Mouse (Mus musculus): ENCODE measurements around the gene Unc80. TPM values are rescaled to one million over a fixed set of nuclear protein-coding genes. Genes with fewer than 3 reads are reported as not detected.

Unc80 gene
- polyA plus RNA-seq, 1 experiment, result not detected

- Histone ChIP-seq H3K4me3 (ENCODE audit: insufficient read depth, poor library complexity, severe bottlenecking) (no peak overlapping the region), H3ac (ENCODE audit: control insufficient read depth, insufficient read length, low read depth) (no peak overlapping the region), H3K27me3 (ENCODE audit: control insufficient read depth, insufficient read depth, insufficient read length) (no peaks in the 10 kb centered on the region), H3K79me2 (ENCODE audit: control insufficient read depth, insufficient read depth) (no peaks in the 10 kb centered on the region), H3K36me3 (ENCODE audit: control insufficient read depth, insufficient read depth) (no peaks in the 10 kb centered on the region), H3K79me3 (ENCODE audit: low read depth) (no peaks in the 10 kb centered on the region)
- no peak for TF ChIP-seq CEBPB (IDR thresholded peaks at IDR 0.05; ENCODE audit: low read depth)
- no peak for TF ChIP-seq MYOG (IDR thresholded peaks at IDR 0.05; ENCODE audit: control insufficient read depth, extremely low read depth, insufficient read length)
- TF ChIP-seq USF1 (IDR thresholded peaks at IDR 0.05; ENCODE audit: low read depth), result no peak
- no peak for TF ChIP-seq FOSL1 (IDR thresholded peaks at IDR 0.05; ENCODE audit: insufficient read depth, low read length, poor library complexity, severe bottlenecking)
- no peak for TF ChIP-seq MAX (IDR thresholded peaks at IDR 0.05)
- TF ChIP-seq CTCF (IDR thresholded peaks at IDR 0.05; ENCODE audit: control insufficient read depth, insufficient read depth, insufficient read length), result no peak
- no peak for TF ChIP-seq MYOD1 (IDR thresholded peaks at IDR 0.05; ENCODE audit: control insufficient read depth, insufficient read length, low read depth)
Observed at GRCm38 (mm10) chr1:66617188-66617587, 149.0 kb downstream of the Unc80 start.

- no peak overlapping the region for H3ac ChIP-seq (ENCODE audit: control insufficient read depth, insufficient read length, low read depth)
- H3K79me2 ChIP-seq (ENCODE audit: control insufficient read depth, insufficient read depth), result no peaks in the 10 kb centered on the region
- TF ChIP-seq FOSL1 (IDR thresholded peaks at IDR 0.05; ENCODE audit: insufficient read depth, low read length, poor library complexity, severe bottlenecking) (no peak), CEBPB (IDR thresholded peaks at IDR 0.05; ENCODE audit: low read depth) (no peak), MAX (IDR thresholded peaks at IDR 0.05) (no peak), USF1 (IDR thresholded peaks at IDR 0.05; ENCODE audit: low read depth) (no peak), CTCF (IDR thresholded peaks at IDR 0.05; ENCODE audit: control insufficient read depth, insufficient read depth, insufficient read length) (no peak), MYOG (IDR thresholded peaks at IDR 0.05; ENCODE audit: control insufficient read depth, extremely low read depth, insufficient read length) (no peak), MYOD1 (IDR thresholded peaks at IDR 0.05; ENCODE audit: control insufficient read depth, insufficient read length, low read depth) (no peak)
- no peak overlapping the region for H3K4me3 ChIP-seq (ENCODE audit: insufficient read depth, poor library complexity, severe bottlenecking)
- no peaks in the 10 kb centered on the region for H3K27me3 ChIP-seq (ENCODE audit: control insufficient read depth, insufficient read depth, insufficient read length)
- no peaks in the 10 kb centered on the region for H3K79me3 ChIP-seq (ENCODE audit: low read depth)
- H3K36me3 ChIP-seq (ENCODE audit: control insufficient read depth, insufficient read depth), result no peaks in the 10 kb centered on the region
Observed at GRCm38 (mm10) chr1:66638177-66638576, 170.0 kb downstream of the Unc80 start.

- H3K4me3 ChIP-seq (ENCODE audit: insufficient read depth, poor library complexity, severe bottlenecking), result no peak overlapping the region
- no peaks in the 10 kb centered on the region for H3K79me3 ChIP-seq (ENCODE audit: low read depth)
- no peaks in the 10 kb centered on the region for H3K27me3 ChIP-seq (ENCODE audit: control insufficient read depth, insufficient read depth, insufficient read length)
- H3K79me2 ChIP-seq (ENCODE audit: control insufficient read depth, insufficient read depth), result no peaks in the 10 kb centered on the region
- TF ChIP-seq CEBPB (IDR thresholded peaks at IDR 0.05; ENCODE audit: low read depth) (no peak), FOSL1 (IDR thresholded peaks at IDR 0.05; ENCODE audit: insufficient read depth, low read length, poor library complexity, severe bottlenecking) (no peak), MYOD1 (IDR thresholded peaks at IDR 0.05; ENCODE audit: control insufficient read depth, insufficient read length, low read depth) (no peak), USF1 (IDR thresholded peaks at IDR 0.05; ENCODE audit: low read depth) (no peak), CTCF (IDR thresholded peaks at IDR 0.05; ENCODE audit: control insufficient read depth, insufficient read depth, insufficient read length) (no peak), MAX (IDR thresholded peaks at IDR 0.05) (no peak), MYOG (IDR thresholded peaks at IDR 0.05; ENCODE audit: control insufficient read depth, extremely low read depth, insufficient read length) (no peak)
- no peaks in the 10 kb centered on the region for H3K36me3 ChIP-seq (ENCODE audit: control insufficient read depth, insufficient read depth)
- no peak overlapping the region for H3ac ChIP-seq (ENCODE audit: control insufficient read depth, insufficient read length, low read depth)
Observed at GRCm38 (mm10) chr1:66646894-66647293, 178.7 kb downstream of the Unc80 start.

GRCm38 (mm10) chr1:66649568-66649967, 181.4 kb downstream of the Unc80 start:
- no peak overlapping the region for H3K4me3 ChIP-seq (ENCODE audit: insufficient read depth, poor library complexity, severe bottlenecking)

GRCm38 (mm10) chr1:66650006-66650405, 181.8 kb downstream of the Unc80 start:
- TF ChIP-seq CEBPB (IDR thresholded peaks at IDR 0.05; ENCODE audit: low read depth) (no peak), FOSL1 (IDR thresholded peaks at IDR 0.05; ENCODE audit: insufficient read depth, low read length, poor library complexity, severe bottlenecking) (no peak), USF1 (IDR thresholded peaks at IDR 0.05; ENCODE audit: low read depth) (no peak), MYOG (IDR thresholded peaks at IDR 0.05; ENCODE audit: control insufficient read depth, extremely low read depth, insufficient read length) (no peak), MAX (IDR thresholded peaks at IDR 0.05) (no peak), CTCF (IDR thresholded peaks at IDR 0.05; ENCODE audit: control insufficient read depth, insufficient read depth, insufficient read length) (no peak), MYOD1 (IDR thresholded peaks at IDR 0.05; ENCODE audit: control insufficient read depth, insufficient read length, low read depth) (no peak)
- Histone ChIP-seq H3K79me2 (ENCODE audit: control insufficient read depth, insufficient read depth) (no peaks in the 10 kb centered on the region), H3K4me3 (ENCODE audit: insufficient read depth, poor library complexity, severe bottlenecking) (no peak overlapping the region), H3K36me3 (ENCODE audit: control insufficient read depth, insufficient read depth) (no peaks in the 10 kb centered on the region), H3ac (ENCODE audit: control insufficient read depth, insufficient read length, low read depth) (no peak overlapping the region), H3K27me3 (ENCODE audit: control insufficient read depth, insufficient read depth, insufficient read length) (no peaks in the 10 kb centered on the region), H3K79me3 (ENCODE audit: low read depth) (no peaks in the 10 kb centered on the region)

More at GRCm38 (mm10) chr1:66649568-66649967, 181.4 kb downstream of the Unc80 start:
- H3K36me3 ChIP-seq (ENCODE audit: control insufficient read depth, insufficient read depth), result no peaks in the 10 kb centered on the region
- TF ChIP-seq USF1 (IDR thresholded peaks at IDR 0.05; ENCODE audit: low read depth) (no peak), MYOD1 (IDR thresholded peaks at IDR 0.05; ENCODE audit: control insufficient read depth, insufficient read length, low read depth) (no peak), MAX (IDR thresholded peaks at IDR 0.05) (no peak), CEBPB (IDR thresholded peaks at IDR 0.05; ENCODE audit: low read depth) (no peak), FOSL1 (IDR thresholded peaks at IDR 0.05; ENCODE audit: insufficient read depth, low read length, poor library complexity, severe bottlenecking) (no peak), CTCF (IDR thresholded peaks at IDR 0.05; ENCODE audit: control insufficient read depth, insufficient read depth, insufficient read length) (no peak), MYOG (IDR thresholded peaks at IDR 0.05; ENCODE audit: control insufficient read depth, extremely low read depth, insufficient read length) (no peak)
- no peaks in the 10 kb centered on the region for H3K79me2 ChIP-seq (ENCODE audit: control insufficient read depth, insufficient read depth)
- no peaks in the 10 kb centered on the region for H3K79me3 ChIP-seq (ENCODE audit: low read depth)
- H3K27me3 ChIP-seq (ENCODE audit: control insufficient read depth, insufficient read depth, insufficient read length), result no peaks in the 10 kb centered on the region
- H3ac ChIP-seq (ENCODE audit: control insufficient read depth, insufficient read length, low read depth), result no peak overlapping the region
